Mouse (Mus musculus) cerebellum, postnatal 4 days (tissue): Measurements from ENCODE around the gene Capn10.
"Not testable (repeated sequence)": the region's sequence is repeated elsewhere in the genome, so short reads cannot be mapped to it uniquely, and the experiment has no call there.

ENCODE experiments used
- DNase-seq, 2 experiments: peaks; one replicate each; pipeline ENCODE4 v3.0.0; 2022; ENCODE audit warnings: low spot score in 2 of 2, mixed read lengths in 1 of 2

Gene Capn10

GRCm38 (mm10) chr1:92919151-92919550, 15.0 kb upstream of the Capn10 start:
- DNase-seq, result no peak

DNA sequence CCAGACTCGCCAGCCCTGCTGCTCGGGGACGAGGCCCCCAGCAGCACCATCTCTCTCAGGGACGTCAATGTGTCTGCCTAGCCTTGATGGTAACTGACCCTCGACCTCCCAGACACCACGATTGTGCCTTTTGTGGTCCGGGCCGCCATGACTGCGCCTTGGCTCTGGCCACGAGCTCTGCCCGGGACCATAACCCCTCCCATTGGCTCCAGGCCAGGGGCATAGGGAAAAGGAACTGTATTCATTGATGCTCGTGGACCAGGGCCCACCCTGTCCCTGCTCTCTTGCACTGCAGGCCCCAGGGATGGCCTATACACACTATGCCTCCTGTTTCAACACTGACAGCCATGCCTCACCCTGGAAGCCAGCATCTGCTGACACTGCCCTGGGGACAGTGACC, 14.4 kb upstream of the Capn10 start:
- no peak for DNase-seq

DNA sequence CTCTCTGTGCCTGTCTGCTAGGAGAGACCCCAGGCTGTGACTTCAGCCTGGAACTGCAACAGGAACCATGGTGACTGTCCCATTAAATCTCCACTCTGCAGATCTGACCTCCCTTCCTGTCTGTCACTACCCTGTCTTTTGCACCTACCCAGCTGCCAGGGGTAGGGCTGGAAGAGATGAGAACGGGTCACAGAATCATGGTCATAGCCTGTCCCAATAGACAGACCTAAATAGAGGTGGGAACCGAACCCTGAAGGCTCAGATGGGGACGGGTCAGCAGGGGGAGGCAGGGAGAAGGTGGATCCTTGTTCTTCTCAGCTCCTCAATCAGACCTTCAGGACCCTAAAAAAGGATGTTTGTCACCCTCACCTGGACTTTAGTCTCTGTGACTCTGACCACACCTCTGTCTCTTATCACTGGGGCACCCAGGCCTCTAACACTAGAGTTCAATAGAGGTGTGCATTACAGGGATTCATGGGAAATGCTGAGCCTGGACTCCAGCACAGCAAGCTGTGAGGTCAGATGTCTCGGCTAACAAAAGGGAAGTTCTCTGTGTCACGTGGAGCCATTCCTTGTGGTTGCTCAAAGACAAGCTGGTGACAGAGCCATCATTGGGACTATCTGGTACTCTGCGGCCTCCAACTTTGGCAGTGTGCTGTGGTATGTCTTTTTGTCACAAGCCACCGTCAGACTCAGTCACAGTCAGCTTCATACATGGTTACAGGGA, 13.5 kb upstream of the Capn10 start:
- DNase-seq, result no peak

GRCm38 (mm10) chr1:92921496-92921895, 12.7 kb upstream of the Capn10 start:
- DNase-seq, result no peak

DNA sequence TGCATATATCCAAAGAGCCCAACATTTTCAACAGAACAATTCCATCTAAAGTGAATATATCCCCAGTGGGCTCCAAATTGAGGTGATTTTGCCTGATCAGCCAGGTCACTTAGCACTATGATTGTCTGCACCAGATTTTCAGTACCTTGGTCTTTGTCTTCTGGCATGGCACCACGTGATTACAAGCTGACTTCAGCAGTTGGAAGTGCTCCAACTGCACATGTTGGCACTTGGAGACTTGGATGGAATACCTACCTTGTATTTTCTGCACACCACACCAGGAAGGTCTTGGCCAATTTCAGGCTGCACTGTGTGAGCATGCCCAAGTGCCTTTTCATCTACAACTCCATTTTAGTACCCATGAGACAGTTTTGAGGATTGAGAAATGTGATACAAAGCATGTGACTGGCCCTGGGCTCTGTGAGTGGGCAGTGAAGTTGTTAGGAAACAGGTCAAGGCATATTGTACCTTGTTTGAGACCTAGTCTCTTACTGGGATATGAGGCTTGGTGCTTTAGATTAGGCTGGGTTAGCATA, 3.9 kb upstream of the Capn10 start:
- no peak for DNase-seq

GRCm38 (mm10) chr1:92933611-92934010, 565 bp upstream of the Capn10 start:
- DNase-seq, result no peak

- peak in 1 of 2 experiments; percentile 65 for DNase-seq
Measured at GRCm38 (mm10) chr1:92935054-92935962, 1.1 kb downstream of the Capn10 start.

DNA sequence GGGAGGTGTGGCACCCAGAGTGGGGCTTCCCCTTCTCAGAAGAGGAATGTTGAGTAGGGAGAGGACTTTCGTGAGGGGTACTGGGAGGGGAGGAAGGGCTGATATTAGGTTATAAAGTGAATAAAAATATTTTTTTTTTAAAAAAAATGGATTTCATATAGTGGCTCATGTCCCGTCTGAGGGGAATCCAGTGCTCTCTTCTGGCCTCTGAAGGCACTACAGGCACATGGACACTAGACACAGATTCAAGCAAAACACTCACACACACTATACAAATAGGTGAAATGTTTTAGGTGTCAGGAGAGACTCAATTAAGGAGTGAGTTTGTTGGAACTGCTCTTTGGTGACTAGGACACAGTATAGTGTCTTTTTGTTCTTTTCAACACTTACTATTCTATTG, 1.8 kb downstream of the Capn10 start:
- no peak for DNase-seq

- DNase-seq, result no peak
Measured at GRCm38 (mm10) chr1:92936467-92936866, 2.3 kb downstream of the Capn10 start.

DNA sequence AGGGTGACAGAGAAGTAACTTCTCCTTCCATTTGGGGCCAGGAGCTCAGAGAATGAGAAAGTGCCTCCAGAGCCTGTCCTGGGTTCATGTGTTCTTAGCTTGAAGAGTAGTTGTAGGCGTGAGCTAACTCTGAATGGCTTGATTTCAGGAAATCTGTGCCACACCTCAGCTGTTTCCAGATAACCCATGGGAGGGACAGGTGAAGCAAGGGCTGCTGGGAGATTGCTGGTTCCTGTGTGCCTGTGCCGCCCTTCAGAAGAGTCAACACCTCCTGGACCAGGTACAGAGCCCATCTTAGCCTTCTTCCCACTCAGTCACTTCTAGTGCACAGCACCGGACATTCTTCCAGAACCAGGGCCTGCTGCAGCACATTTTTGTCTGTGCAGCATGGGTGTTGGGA, 3.6 kb downstream of the Capn10 start:
- DNase-seq, result no peak

DNA sequence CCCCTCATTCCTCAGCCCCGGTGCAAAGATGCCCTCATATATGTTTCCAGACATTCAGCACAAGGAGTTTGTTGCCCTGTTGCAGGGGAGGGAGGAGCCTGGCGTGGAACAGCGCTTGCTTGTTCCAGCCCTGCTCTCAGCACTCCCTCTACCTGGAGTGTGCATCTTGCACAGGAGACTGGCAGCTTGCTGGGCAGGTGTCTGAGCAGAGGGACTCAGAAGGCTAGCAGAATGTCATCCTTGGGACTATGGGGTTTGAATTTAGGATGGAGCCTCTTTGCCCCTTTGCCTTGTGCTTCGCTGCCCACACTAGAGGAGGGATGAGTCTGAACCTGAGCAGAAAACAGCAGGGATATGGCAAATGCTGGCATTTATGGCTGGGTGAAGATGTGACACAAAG, 5.6 kb downstream of the Capn10 start:
- no peak for DNase-seq

DNA sequence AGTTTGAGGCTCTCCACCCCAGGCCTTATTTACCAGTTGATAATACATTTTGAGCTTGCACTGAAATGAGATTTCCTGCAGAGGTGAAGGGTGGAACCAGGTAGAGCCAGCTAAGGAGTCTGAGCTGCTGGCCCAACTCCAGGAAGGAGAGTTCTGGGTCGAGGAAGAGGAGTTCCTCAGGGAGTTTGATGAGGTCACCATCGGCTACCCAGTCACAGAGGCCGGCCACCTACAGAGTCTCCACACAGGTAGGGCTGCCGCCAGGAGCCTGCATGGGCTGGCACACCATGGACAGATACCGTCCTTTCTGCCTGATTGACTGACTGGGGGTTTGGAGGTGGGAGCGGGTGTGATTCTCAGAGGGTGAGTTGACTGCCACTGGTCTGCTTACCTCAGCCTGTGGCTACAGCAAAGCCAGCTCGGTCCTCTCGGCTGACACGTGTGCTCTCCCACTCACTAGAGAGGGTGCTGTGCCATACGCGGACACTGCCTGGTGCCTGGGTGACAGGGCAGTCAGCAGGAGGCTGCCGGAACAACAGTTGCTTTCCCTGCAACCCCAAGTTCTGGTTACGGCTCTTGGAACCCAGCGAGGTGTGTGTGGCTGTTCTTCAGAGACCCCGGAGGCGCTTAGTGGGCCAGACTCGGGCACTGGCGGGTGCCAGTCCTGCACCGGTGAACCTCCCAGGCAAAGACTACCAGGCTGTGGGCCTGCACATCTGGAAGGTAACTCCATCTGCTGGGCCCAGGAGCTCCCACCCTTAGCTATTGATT, 9.2 kb downstream of the Capn10 start:
- DNase-seq, result no peak

- no peak for DNase-seq
Measured at GRCm38 (mm10) chr1:92947966-92948365, 13.8 kb downstream of the Capn10 start.

GRCm38 (mm10) chr1:92949426-92949825, 15.2 kb downstream of the Capn10 start:
- peak in 1 of 2 experiments; percentile 21 for DNase-seq

DNA sequence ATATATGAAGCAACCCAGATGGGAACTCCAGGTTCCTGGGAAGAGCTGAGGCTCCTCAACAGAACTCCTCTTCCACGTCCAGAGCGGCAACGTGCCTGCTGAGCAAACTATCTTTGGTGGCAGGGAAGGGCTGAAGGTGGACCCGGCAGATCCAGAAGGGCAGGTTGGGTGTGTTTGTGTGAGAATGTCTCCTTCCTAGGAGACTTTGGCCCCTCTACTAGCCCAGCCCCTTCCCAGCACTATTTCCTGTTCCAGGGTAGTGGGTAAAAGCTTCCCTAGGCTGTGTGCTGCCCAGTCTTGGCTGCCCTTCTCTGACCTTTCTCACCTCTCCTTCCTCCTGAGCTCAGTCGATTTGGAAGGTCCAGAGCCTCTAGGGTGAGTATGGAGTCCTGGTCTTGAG, 16.4 kb downstream of the Capn10 start, which contains the start of gene Gpr35:
TSS of gene Gpr35 (plus strand) at position 259 of the 400 bp plus-strand sequence.
- no peak for DNase-seq

- no peak for DNase-seq
Measured at GRCm38 (mm10) chr1:92953641-92954040, 19.5 kb downstream of the Capn10 start.

GRCm38 (mm10) chr1:92956571-92957335, 22.6 kb downstream of the Capn10 start:
- peak; percentile 52 to 73 for DNase-seq

DNA sequence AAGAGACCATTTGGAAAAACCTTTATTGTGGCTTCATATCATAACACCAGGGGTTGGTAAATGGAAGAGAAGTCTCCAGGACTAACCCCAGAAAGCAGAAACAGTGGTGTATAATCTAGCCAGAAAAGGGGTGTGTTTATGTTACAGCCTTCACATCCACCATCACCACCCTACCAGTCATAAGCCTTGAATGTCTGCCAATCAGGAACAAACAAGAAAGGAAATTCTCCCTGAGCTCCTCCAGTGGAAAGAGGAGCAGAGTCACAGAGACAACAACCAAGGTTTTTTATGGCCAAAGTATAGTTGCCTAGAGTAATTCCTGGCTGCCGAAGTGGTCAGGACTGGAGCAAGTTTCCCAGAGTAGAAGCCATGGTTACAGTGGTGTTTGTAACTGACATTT, 24.8 kb downstream of the Capn10 start:
- DNase-seq, result no peak

- DNase-seq, result not testable (repeated sequence)
Measured at GRCm38 (mm10) chr1:92970791-92971190, 36.6 kb downstream of the Capn10 start.

- no peak for DNase-seq
Measured at GRCm38 (mm10) chr1:92971879-92972795, 38.0 kb downstream of the Capn10 start.
